In genomic region chr1:193546044-193546432, GRCm38 (mm10) we compare ENCODE assay signal across 27 mouse cellular contexts.
DNase-seq lines count a peak whose midpoint lies in the region; ATAC-seq and TF ChIP-seq lines count a peak whose summit lies in the region.
"Had no signal": no experiment of that assay in that cellular context is flagged by ENCODE, and none has a peak within 500 bp of the region (broad histone marks: within the 10 kb centered on the region; RNA-seq: fewer than 3 reads in every experiment).

No protein-coding gene starts in this region.

- H3K4me2 ChIP-seq in forebrain, postnatal 0 days (ENCODE audit: low read depth), result no peak overlapping the region
- no peak overlapping the region for H3K4me2 ChIP-seq in midbrain, embryonic 11.5 days
- H3K4me2 ChIP-seq in midbrain, embryonic 13.5 days (replicated peaks), result no peak overlapping the region
- H3K4me2 ChIP-seq: embryonic facial prominence, embryonic 15.5 days; heart, embryonic 15.5 days; hindbrain, embryonic 12.5 days; kidney, embryonic 15.5 days; limb, embryonic 12.5 days; liver, embryonic 15.5 days; lung, embryonic 14.5 days; neural tube, embryonic 13.5 days had no signal

- H3K4me1 ChIP-seq in forebrain, postnatal 0 days (ENCODE audit: insufficient read depth), result peaks cover 6% of the 10 kb centered on the region; the same call in 1 of the 2 replicates
- H3K4me1 ChIP-seq in forebrain, embryonic 10.5 days, result peaks cover 34% of the 10 kb centered on the region
- H3K4me1 ChIP-seq in midbrain, embryonic 11.5 days (ENCODE audit: control insufficient read depth, insufficient read depth, low read length), result peaks cover 10% of the 10 kb centered on the region
- peaks cover 15% of the 10 kb centered on the region for H3K4me1 ChIP-seq in midbrain, embryonic 13.5 days (replicated peaks)
- H3K4me1 ChIP-seq: liver, embryonic 15.5 days had no signal

- H3K27ac ChIP-seq in forebrain, postnatal 0 days (ENCODE audit: low read depth, low read length), result no peak overlapping the region
- no peak overlapping the region for H3K27ac ChIP-seq in forebrain, embryonic 10.5 days
- no peak overlapping the region for H3K27ac ChIP-seq in midbrain, embryonic 11.5 days (ENCODE audit: low read depth, low read length)
- no peak overlapping the region for H3K27ac ChIP-seq in midbrain, embryonic 13.5 days
- H3K27ac ChIP-seq: embryonic facial prominence, embryonic 10.5 days; embryonic facial prominence, embryonic 15.5 days; heart, embryonic 10.5 days; heart, embryonic 15.5 days; hindbrain, embryonic 12.5 days; kidney, embryonic 15.5 days; left cerebral cortex, adult 2 months; limb, embryonic 12.5 days; liver, embryonic 15.5 days; neural tube, embryonic 13.5 days had no signal

- WGBS in forebrain, postnatal 0 days, result 54% methylated on average over 2 of the region's 2 CpGs
- WGBS in forebrain, embryonic 10.5 days, result 85% methylated on average over 2 of the region's 2 CpGs
- 86% methylated on average over 2 of the region's 2 CpGs for WGBS in midbrain, embryonic 11.5 days
- WGBS in midbrain, embryonic 13.5 days, result 91% methylated on average over 2 of the region's 2 CpGs

- ATAC-seq in forebrain, postnatal 0 days, result peak; percentile 72
- ATAC-seq in midbrain, embryonic 11.5 days (ENCODE audit: low FRiP score), result no peak
- no peak for ATAC-seq in midbrain, embryonic 13.5 days
- ATAC-seq: inflammation-experienced regulatory T-cells, adult 6 months had no signal

- no peaks in the 10 kb centered on the region for H3K27me3 ChIP-seq in forebrain, postnatal 0 days (ENCODE audit: insufficient read depth, low read length)
- H3K27me3 ChIP-seq in forebrain, embryonic 10.5 days (ENCODE audit: poor library complexity, severe bottlenecking), result peaks cover 14% of the 10 kb centered on the region; the same call in 1 of the 2 replicates
- no peaks in the 10 kb centered on the region for H3K27me3 ChIP-seq in midbrain, embryonic 11.5 days (ENCODE audit: control insufficient read depth, insufficient read depth, low read length)
- no peaks in the 10 kb centered on the region for H3K27me3 ChIP-seq in midbrain, embryonic 13.5 days
- H3K27me3 ChIP-seq: embryonic facial prominence, embryonic 15.5 days; hindbrain, embryonic 12.5 days; kidney, embryonic 15.5 days; limb, embryonic 12.5 days; liver, embryonic 15.5 days; neural tube, embryonic 13.5 days had no signal

- H3K36me3 ChIP-seq in forebrain, postnatal 0 days (ENCODE audit: insufficient read depth), result no peaks in the 10 kb centered on the region
- no peaks in the 10 kb centered on the region for H3K36me3 ChIP-seq in forebrain, embryonic 10.5 days (replicated peaks)
- H3K36me3 ChIP-seq in midbrain, embryonic 11.5 days (ENCODE audit: control insufficient read depth, insufficient read depth, low read length), result no peaks in the 10 kb centered on the region
- H3K36me3 ChIP-seq in midbrain, embryonic 13.5 days, result no peaks in the 10 kb centered on the region
- H3K36me3 ChIP-seq: embryonic facial prominence, embryonic 10.5 days; embryonic facial prominence, embryonic 15.5 days; heart, embryonic 10.5 days; heart, embryonic 15.5 days; hindbrain, embryonic 12.5 days; kidney, embryonic 15.5 days; limb, embryonic 12.5 days; liver, embryonic 15.5 days; neural tube, embryonic 13.5 days had no signal

- no peak for TF ChIP-seq CTCF in forebrain, postnatal 0 days (IDR thresholded peaks at IDR 0.05; ENCODE audit: low read depth)

- H3K9ac ChIP-seq in forebrain, postnatal 0 days, result no peak overlapping the region
- H3K9ac ChIP-seq in midbrain, embryonic 11.5 days (ENCODE audit: low read length), result no peak overlapping the region
- no peak overlapping the region for H3K9ac ChIP-seq in midbrain, embryonic 13.5 days (replicated peaks)
- H3K9ac ChIP-seq: embryonic facial prominence, embryonic 15.5 days; heart, embryonic 15.5 days; hindbrain, embryonic 12.5 days; kidney, embryonic 15.5 days; limb, embryonic 12.5 days; liver, embryonic 15.5 days; lung, embryonic 14.5 days; neural tube, embryonic 13.5 days had no signal

- DNase-seq in forebrain, postnatal 0 days, result peak; percentile 40
- DNase-seq in forebrain, embryonic 10.5 days (ENCODE audit: extremely low spot score, low spot score), result no peak
- DNase-seq in midbrain, embryonic 11.5 days (ENCODE audit: low spot score, missing footprints), result peak; percentile 35
- DNase-seq in NIH3T3 (ENCODE audit: low read depth), result peak; percentile 68
- no peak for DNase-seq in cerebellum, adult 9-10 months
- no peak for DNase-seq in cerebellum, postnatal 36 days
- DNase-seq: adrenal gland, postnatal 25 days; cerebellum, adult 18-20 months; cerebellum, postnatal 14 days; kidney, adult 18-20 months; kidney, postnatal 25 days; lung, embryonic 14.5 days; lung, postnatal 14 days; right cerebral cortex, postnatal 14 days; thymus, postnatal 4 days had no signal

- H3K9me3 ChIP-seq in forebrain, postnatal 0 days (ENCODE audit: low read length), result no peaks in the 10 kb centered on the region
- H3K9me3 ChIP-seq in forebrain, embryonic 10.5 days, result no peaks in the 10 kb centered on the region
- H3K9me3 ChIP-seq in midbrain, embryonic 11.5 days (ENCODE audit: control insufficient read depth, low read length), result no peaks in the 10 kb centered on the region
- no peaks in the 10 kb centered on the region for H3K9me3 ChIP-seq in midbrain, embryonic 13.5 days
- H3K9me3 ChIP-seq: embryonic facial prominence, embryonic 10.5 days; embryonic facial prominence, embryonic 15.5 days; heart, embryonic 10.5 days; heart, embryonic 15.5 days; hindbrain, embryonic 12.5 days; kidney, embryonic 15.5 days; limb, embryonic 12.5 days; liver, embryonic 15.5 days; neural tube, embryonic 13.5 days had no signal

- no peak overlapping the region for H3K4me3 ChIP-seq in forebrain, postnatal 0 days (ENCODE audit: low read depth, low read length)
- no peak overlapping the region for H3K4me3 ChIP-seq in forebrain, embryonic 10.5 days
- H3K4me3 ChIP-seq in midbrain, embryonic 11.5 days (ENCODE audit: low read depth, low read length), result no peak overlapping the region
- H3K4me3 ChIP-seq in midbrain, embryonic 13.5 days (replicated peaks), result no peak overlapping the region
- H3K4me3 ChIP-seq: embryonic facial prominence, embryonic 10.5 days; embryonic facial prominence, embryonic 15.5 days; heart, embryonic 10.5 days; heart, embryonic 15.5 days; hindbrain, embryonic 12.5 days; kidney, embryonic 15.5 days; left cerebral cortex, adult 2 months; limb, embryonic 12.5 days; liver, embryonic 15.5 days; neural tube, embryonic 13.5 days had no signal

Comparison
In these comparisons a context has a peak if more than half of its experiments do, and no peak if none do; other contexts are left out.
1. DNase-seq: peak in forebrain, postnatal 0 days (single experiment), midbrain, embryonic 11.5 days (single experiment) and NIH3T3 (single experiment); none in forebrain, embryonic 10.5 days (single experiment), cerebellum, adult 9-10 months (single experiment) and cerebellum, postnatal 36 days (0 of 2).